Mouse (Mus musculus): ENCODE results near the gene Gm20605. TPM values are rescaled to one million over a fixed set of nuclear protein-coding genes. Genes with fewer than 3 reads are reported as not detected.
A peak's percentile ranks its signal among the peaks of the same experiment; 100 is the strongest.

The Gm20605 gene
- total RNA-seq (2021) = 10 to 100 TPM in 1 of 2 experiments, 1 to 10 TPM in 1; 5.5 to 11.7 TPM

DNA sequence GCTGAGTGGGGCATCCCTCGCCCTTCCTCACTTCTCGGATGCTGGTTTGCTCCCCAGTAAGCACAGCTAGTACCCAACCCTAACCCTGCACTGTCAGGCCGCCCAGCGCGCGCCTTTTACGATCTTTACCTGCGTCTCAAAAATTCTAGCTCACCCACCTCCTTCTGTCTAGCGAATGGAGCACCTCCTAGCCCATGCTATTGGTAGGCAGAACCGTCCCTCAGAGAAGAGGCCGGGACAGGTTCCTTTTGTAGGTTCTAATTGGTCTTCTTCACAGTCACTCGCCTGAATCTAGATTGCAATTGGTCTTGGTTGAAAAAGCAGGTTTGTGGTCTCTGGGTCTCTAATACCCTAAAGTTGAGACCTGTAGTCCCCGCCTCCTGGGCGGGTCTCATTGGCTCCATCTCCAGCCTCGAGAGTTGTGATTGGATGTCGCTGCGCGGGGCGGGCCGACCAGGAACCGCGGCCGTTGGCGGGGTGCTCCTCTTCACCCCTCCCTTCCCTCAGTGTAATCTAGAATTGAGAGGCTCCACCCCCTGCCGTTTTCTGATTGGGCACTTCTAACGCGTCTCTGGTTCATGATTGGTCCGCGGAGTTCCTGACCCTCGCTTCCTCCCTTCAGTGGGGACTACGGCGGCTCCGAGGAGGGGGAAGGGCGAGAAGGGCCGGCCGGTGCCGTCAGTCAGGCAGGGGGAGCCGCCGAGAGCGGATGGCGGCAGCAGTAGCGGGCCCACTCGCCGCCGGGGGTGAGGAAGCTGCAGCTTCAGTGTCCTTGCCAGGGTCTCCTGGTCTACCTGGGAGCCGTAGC lies at the start of gene Gm20605, which contains the start of the genes Fbxo24 and Lrch4:
TSS of gene Gm20605 (plus strand) at position 678 of the 808 bp plus-strand sequence.
TSS of gene Fbxo24 (minus strand) at position 505 of the 808 bp plus-strand sequence.
TSS of gene Lrch4 (plus strand) at position 624 of the 808 bp plus-strand sequence.
- peak; percentile 98 for DNase-seq (ENCODE audit: low spot score in 2 of 2)
- intact Hi-C loops (cut with DNase I) = loop anchor here (5.0 kb wide), 1 partner anchor 41 kb away; no protein-coding TSS in a partner anchor

GRCm38 (mm10) chr5:137580246-137580645 lies 48.7 kb upstream of the Gm20605 start:
- intact Hi-C loops (cut with DNase I) = loop anchor here (5.0 kb wide), 1 partner anchor 48 kb away; the partner anchor contains the start of genes Epo and Gnb2
- no peak for DNase-seq (ENCODE audit: low spot score in 2 of 2)

GRCm38 (mm10) chr5:137582702-137583101 lies 46.3 kb upstream of the Gm20605 start:
- intact Hi-C loops (cut with DNase I) = loop anchor here (5.0 kb wide), 1 partner anchor 50 kb away; the partner anchor contains the start of genes Epo and Gnb2

DNA sequence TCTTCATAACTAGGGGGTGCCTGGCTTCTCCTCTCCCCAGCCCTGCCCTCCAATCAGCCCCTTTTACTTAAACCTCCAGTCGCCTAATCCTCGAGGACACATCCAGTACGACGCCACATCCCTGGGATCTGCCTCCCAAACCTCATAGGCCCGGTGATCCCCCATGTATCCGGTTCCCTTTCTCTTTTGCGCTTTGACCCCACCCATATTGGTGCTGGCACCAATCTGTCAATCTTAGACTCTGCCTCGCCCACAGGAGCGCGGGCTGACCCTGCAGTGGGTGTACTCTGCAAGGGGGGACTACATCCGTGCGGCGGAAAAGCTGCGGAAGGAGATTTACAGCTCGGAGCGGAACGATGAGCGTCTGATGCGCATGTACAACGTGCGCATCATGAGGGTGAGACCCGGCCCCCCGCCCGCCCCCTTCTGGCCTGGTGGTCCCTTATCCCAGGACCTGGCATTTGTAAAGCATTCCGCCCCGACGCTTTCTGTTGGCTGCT lies 45.3 kb upstream of the Gm20605 start:
- peak; percentile 42 to 45 for DNase-seq (ENCODE audit: low spot score in 2 of 2)
- intact Hi-C loops (cut with DNase I) = loop anchor here (5.0 kb wide), 1 partner anchor 51 kb away; the partner anchor contains the start of genes Epo and Gnb2

More at GRCm38 (mm10) chr5:137582702-137583101, 46.3 kb upstream of the Gm20605 start:
- DNase-seq (ENCODE audit: low spot score in 2 of 2) = no peak

DNA sequence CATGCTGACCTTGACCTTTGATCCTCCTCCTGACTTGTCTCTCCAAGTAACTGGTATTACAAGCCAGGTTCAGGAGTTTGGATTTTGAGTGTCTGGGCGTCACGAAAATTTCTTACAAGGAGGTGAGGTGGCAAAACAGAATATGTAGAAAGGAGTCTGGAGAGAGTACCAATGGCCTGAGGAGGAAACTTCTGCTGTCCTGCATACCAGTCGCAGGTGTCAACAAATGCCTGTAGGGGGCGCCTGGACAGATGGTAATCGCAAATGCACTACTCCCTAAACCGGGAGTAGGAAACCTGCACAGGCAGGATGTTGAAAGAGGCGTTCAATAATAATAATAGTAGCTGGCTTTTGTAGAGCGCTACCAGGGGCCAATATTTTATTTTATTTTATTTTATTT lies 44.0 kb upstream of the Gm20605 start:
- intact Hi-C loops (cut with DNase I) = loop anchor here (5.0 kb wide), 2 partner anchors 42 to 53 kb away; partner anchors contain the start of genes Epo, Fbxo24, Gm20605 and Gnb2
- DNase-seq (ENCODE audit: low spot score in 2 of 2) = peak in 1 of 2 experiments; percentile 45

DNA sequence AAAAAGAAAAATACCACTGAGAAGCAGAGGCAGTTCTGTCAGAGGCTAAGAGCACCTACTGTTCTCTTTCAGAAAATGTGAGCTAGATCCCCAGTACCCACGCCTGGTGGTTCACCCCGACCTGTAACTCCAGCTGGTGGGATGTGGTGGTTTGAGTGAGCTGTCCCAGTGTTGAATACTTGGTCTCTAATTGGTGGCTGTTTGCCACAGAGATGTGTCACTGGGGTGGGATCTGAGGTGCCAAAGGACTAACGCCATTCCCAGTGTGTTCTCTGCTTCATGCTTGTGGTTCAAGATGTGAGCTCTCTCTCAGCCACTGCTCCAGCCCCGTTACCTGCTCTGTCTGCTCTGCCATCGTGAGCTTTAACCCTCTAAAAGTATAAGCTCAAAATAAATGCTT lies 38.5 kb upstream of the Gm20605 start:
- intact Hi-C loops (cut with DNase I) = no loop called here
- DNase-seq (ENCODE audit: low spot score in 2 of 2) = no peak

DNA sequence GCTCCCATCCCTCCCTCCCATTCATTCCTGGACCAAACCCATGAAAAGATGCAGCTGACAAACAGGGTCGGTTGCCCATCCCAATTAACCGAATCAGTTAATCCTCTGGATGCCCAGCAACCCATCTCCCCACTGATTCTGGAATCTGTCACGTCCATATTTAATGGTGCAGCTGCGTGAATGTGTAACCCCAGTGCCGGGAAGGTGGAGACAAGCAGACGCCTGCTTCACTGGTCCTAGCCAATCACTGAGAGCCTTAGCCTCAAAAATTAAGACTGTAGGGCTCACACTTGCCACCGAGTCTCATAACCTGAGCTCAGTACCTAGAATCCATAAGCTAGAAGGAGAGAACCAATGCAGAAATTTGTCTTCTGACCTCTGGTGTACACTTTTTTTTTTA lies 33.1 kb upstream of the Gm20605 start:
- intact Hi-C loops (cut with DNase I) = no loop called here

GRCm38 (mm10) chr5:137596601-137597261 lies 32.2 kb upstream of the Gm20605 start:
- intact Hi-C loops (cut with DNase I) = no loop called here
- DNase-seq (ENCODE audit: low spot score in 2 of 2) = no peak

More for the DNA sequence above, 33.1 kb upstream of the Gm20605 start:
- DNase-seq (ENCODE audit: low spot score in 2 of 2) = no peak

DNA sequence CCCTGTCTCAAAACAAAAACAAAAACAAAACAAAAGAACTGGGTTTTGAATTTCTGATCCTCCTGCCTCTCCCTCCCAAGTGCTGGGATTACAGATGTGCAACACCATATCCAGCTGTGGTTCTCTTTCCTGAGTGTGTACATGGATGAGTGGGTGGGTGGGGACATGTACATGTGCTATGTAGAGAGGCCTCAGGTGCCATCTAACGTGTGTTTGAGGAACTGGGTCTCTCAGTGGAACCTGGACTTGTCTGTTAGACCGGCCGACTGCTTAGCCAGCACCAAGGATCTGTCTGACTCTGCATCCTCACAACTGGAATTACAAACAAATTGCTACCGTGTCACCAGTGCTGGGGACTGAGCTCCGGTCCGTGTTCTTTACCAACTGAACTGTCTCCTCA lies 31.4 kb upstream of the Gm20605 start:
- DNase-seq (ENCODE audit: low spot score in 2 of 2) = no peak

DNA sequence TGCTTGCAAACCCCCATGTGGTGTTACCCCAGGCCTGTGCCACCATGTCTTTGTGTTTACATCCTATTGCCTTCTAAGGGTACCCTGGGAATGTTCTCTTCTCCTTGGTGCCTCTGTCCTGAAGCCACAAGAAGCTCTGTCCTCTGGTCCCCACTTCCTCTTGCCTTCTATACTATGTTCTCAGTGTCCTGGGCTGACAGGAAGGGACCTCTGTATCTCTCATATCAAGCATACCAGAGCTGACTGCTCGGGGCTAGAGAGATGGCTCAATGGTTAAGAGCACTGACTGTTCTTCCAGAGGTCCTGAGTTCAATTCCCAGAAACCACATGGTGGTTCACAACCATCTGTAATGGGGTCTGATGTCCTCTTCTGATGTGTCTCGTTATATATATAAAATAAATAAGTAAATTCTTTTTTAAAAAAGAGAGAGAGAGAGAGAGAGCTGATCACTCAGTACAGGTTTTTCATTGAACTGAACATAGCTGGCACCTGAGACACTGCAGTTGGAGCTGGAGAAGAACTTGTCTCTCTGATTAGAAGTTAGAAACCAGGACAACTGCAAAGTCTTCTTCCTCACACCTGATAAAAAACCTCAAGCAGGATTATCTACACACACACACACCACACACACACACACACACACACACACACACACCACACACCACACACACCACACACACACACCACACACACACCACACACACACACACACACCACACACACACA lies 30.7 kb upstream of the Gm20605 start:
- intact Hi-C loops (cut with DNase I) = no loop called here
- no peak for DNase-seq (ENCODE audit: low spot score in 2 of 2)

More for the DNA sequence above, 31.4 kb upstream of the Gm20605 start:
- intact Hi-C loops (cut with DNase I) = no loop called here

DNA sequence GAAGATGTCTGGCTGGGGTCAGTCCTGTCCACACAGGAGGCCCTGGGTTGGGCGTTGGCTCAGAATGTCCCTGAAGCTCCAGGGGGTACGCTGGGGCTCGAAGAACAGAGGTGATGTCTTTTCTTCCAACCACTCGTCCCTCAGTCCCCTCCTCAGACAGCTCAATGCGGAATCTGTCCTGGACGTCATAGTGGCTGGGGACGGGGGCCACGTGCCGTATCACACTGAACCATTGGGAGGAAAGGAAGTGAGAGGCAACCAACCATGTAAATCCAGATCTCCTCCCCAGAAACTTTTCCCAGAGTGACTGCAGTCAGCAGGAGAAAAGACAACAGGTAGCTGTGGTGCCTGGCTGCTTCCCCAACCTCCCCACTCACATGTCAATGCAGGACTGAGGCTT lies 29.4 kb upstream of the Gm20605 start:
- intact Hi-C loops (cut with DNase I) = no loop called here
- no peak for DNase-seq (ENCODE audit: low spot score in 2 of 2)

GRCm38 (mm10) chr5:137600281-137600618 lies 28.7 kb upstream of the Gm20605 start:
- intact Hi-C loops (cut with DNase I) = loop anchor here (5.0 kb wide), 2 partner anchors 52 to 68 kb away; partner anchors contain the start of genes Epo and Gnb2

DNA sequence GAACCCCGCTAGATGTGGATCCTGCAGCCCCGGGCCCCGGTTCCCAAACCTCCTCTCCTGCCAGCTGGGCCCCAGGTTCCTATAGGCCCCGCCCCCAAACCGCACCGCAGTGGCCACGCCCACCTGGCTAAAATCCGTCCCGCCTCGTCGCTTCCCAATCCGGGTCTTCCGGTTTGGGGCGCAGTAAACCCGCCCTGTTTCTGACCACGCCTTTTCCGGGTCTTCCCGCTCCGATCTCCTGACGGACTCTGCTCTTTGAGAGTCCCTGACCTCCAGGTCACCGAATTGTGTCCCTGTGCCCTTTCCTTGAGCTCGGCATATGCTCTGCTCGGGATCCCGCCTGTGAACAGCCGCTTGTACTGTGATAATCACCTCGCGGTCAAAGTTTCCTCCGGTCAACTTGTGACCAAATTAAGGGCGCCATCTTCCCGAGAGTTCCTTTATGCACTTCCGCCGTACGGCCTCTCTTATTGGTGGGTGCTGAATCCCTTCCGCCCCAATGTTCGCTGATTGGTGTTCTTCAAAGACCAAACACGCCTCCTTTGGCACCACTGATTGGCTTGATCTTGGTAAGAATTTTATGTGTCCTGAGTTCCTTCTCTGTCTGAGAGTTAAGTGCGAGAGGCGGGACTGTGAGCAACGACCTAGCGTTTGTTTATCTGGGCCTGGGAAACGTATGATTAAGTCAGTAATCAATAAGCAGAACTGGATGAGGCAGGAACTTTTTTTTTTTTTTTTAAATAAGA lies 28.2 kb upstream of the Gm20605 start, which contains the start of gene Mospd3:
TSS of gene Mospd3 (minus strand) at position 440 of the 746 bp plus-strand sequence.
- intact Hi-C loops (cut with DNase I) = loop anchor here (1.0 to 5.0 kb wide), 3 partner anchors 52 to 187 kb away; partner anchors contain the start of genes Epo, Gnb2, Mepce and Zcwpw1
- peak; percentile 95 to 96 for DNase-seq (ENCODE audit: low spot score in 2 of 2)

More at GRCm38 (mm10) chr5:137600281-137600618, 28.7 kb upstream of the Gm20605 start:
- no peak for DNase-seq (ENCODE audit: low spot score in 2 of 2)

GRCm38 (mm10) chr5:137601365-137601729 lies 27.6 kb upstream of the Gm20605 start:
- DNase-seq (ENCODE audit: low spot score in 2 of 2) = no peak
- intact Hi-C loops (cut with DNase I) = loop anchor here (1.0 to 5.0 kb wide), 3 partner anchors 51 to 186 kb away; partner anchors contain the start of genes Epo, Gnb2, Mepce and Zcwpw1

DNA sequence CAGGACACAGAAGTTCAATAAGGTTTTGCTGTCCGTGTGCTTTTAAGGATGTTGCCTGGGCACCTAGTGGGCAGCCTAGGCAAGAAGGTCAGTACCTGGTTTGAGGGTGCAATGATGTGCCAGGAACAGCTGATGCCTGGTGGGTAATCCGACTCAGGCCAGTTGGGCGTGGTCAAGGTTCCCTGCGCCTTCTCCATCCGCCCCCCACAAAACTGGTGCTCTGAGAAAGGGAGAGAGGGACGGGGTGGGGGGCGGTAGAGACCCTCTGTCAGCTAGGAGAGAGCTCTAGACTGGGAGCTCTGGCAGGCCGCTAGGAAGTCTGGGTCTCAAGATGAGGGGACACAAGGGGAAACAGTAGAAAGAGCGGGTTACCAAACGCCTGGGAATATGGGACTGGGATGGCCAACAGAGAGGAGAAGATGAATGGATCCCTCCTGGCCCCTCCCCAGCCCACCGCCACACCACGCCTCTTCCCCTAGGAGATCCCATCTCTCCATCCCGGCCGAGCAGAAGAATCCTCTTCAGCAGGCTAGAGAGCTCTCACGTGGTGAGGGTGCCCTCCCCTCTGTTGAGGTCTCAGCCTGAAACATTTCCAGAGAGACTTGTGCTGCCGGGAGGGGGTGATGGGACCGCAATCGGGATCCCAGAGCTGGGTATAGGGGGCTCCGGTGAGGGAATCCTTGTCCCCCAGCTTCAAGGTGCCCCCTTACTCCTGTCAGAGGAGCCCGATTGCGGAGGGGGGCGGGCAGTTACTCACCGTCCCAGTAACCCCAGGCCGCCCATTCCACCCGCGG lies 20.9 kb upstream of the Gm20605 start:
- DNase-seq (ENCODE audit: low spot score in 2 of 2) = no peak
- intact Hi-C loops (cut with DNase I) = no loop called here

GRCm38 (mm10) chr5:137608654-137609190 lies 20.3 kb upstream of the Gm20605 start:
- intact Hi-C loops (cut with DNase I) = no loop called here
- no peak for DNase-seq (ENCODE audit: low spot score in 2 of 2)

- intact Hi-C loops (cut with DNase I) = no loop called here
- DNase-seq (ENCODE audit: low spot score in 2 of 2) = no peak
Observed at GRCm38 (mm10) chr5:137609292-137609691, 19.7 kb upstream of the Gm20605 start.

Data from left cerebral cortex, postnatal 36 days (tissue).